Mouse (Mus musculus) adrenal gland (tissue): ENCODE measurements around the gene Unc80.

Experiments used
- intact Hi-C: fragments of 180-260 bp; cut with DNase I; formaldehyde crosslinking; loops from one replicate; pipeline ENCODE4 v1.15.1; 2025

Gene Unc80

DNA sequence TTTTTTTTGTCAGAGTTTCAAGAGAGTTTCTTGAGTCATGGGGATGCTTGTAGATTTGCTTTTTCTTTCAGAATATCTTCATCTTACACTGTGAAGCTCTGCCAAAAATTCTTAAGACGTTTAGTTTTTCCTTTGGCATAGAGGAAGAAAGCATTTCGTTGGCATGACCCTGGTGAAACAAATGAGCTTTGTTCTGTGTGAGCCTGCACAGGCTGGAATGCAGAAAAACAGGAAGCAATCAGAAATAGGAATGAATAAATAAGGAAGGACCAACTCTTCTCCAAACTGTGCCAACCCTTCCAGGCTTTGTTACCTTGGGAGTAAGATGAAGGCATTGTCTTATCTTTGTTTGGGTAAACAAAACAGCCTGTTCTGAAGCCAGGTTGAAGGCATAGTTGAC lies 149.0 kb downstream of the Unc80 start:
- intact Hi-C loops = no loop called here

GRCm38 (mm10) chr1:66638177-66638576 lies 170.0 kb downstream of the Unc80 start:
- intact Hi-C loops = no loop called here

DNA sequence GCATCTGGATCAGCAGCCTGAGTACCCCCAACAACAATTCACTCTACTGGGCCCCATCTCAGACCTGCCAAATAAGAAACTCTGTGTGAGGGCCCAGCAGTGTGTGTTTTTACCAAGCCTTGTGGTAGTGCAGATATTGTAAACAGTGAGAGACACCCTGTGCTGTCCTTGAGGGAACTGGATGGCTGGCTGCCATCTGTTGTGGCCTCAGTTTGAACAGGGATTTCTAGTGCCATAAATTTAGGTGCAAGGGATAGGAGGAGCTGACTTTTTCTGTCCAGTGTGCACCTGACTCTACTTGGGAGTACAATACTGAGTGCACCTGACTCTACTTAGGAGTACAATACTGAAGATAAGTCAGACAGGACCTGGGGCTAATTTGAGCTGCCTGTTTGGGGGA lies 178.7 kb downstream of the Unc80 start:
- intact Hi-C loops = no loop called here

DNA sequence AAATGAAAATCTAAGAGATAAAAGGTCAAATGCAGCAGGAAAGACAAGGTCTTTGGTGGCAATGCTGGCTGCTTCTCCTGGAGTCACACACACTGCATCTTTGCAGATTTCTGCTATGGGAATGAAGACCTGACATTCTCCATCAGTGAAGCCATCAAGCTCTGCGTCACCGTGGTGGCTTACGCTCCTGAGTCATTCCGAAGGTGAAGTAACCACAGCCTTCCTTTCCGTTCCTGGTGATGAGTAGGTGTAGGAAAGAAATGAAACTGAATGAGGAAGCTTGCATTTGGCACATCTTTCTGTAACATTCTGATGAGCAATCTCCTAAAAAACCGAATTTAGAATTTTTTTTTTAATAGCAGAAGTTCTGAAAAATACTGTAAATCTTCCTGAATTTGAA lies 181.4 kb downstream of the Unc80 start:
- intact Hi-C loops = no loop called here

DNA sequence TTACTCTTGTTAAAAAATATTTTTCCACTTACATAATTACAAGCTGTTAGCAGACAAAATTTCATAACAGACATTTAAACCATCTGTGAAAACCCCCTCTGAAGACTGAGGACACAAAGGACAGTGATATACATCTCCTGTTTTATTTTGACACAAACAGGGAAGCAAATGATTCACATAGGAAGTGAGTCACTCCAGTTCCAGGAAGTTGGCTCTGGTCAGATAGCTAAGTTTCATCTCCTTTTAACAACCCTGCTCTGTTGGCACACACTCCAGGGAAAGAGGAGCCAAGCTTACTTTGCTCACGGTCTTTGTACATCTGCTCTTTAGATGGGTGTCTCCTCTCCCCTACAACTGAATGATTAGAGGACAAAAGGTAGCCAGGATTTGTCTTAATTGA lies 181.8 kb downstream of the Unc80 start:
- intact Hi-C loops = no loop called here

- intact Hi-C loops = loop anchor here (5.0 kb wide), 1 partner anchor 548 kb away; no protein-coding TSS in a partner anchor
These were observed 187.1 kb downstream of the Unc80 start for GRCm38 (mm10) chr1:66655119-66655746.

DNA sequence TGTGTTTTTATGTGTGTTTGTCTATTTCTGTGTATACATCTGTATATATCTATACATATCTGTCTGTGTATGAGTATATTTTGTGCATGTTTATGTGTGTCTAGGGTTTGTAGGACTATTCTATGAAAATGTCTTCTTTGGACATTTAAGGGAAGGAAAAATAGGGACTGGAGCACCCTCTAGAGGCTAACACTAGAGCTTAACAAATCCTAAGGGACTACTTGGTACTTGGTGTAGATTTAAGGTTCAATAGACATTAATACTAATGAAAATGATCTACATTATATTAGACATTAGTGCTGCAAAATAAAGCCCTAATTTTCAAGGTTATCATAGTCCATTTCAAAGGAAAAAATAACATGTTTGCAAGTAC lies 187.6 kb downstream of the Unc80 start:
- intact Hi-C loops = loop anchor here (5.0 kb wide), 1 partner anchor 548 kb away; no protein-coding TSS in a partner anchor

DNA sequence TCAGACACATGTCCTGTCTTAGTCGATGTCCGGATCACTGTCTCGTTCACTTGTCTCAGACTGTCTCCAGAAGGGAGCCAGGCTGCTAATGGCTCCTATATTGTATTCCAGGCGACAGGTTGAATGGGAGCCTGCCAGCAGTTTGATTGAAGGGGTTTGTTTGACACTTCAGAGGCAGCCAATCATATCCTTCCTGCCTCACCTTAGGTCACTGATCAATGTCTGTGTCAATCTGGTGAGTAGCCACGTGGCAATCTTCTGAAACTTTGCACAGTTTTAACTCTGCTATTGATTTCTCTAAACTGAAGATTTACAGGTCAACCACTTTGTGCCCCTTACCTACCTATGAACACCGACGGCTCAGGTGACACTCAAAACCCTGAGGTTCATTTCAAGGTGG lies 203.3 kb downstream of the Unc80 start:
- intact Hi-C loops = no loop called here

- intact Hi-C loops = no loop called here
These were observed 204.6 kb downstream of the Unc80 start for GRCm38 (mm10) chr1:66672812-66673211.

- intact Hi-C loops = no loop called here
These were observed 209.8 kb downstream of the Unc80 start for GRCm38 (mm10) chr1:66677928-66678327.

DNA sequence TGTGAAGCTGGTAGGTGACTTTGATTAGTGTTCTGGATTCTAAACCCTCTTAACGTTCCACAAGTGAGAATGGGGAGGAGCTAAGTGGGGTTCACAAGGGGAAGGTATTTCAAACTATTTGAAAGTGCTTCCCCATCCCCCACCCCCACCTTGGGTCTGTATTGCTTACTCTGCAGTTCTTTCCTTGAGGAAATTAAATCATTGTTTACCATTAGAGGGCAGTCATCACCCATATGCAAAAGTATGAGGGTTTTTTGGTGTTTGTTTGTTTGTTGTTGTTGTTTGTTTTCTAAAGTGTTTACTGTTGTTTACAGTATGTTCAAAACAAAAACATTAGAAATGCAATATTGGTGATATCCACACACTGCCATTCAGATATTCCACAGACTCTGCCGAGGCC lies 210.5 kb downstream of the Unc80 start:
- intact Hi-C loops = no loop called here

DNA sequence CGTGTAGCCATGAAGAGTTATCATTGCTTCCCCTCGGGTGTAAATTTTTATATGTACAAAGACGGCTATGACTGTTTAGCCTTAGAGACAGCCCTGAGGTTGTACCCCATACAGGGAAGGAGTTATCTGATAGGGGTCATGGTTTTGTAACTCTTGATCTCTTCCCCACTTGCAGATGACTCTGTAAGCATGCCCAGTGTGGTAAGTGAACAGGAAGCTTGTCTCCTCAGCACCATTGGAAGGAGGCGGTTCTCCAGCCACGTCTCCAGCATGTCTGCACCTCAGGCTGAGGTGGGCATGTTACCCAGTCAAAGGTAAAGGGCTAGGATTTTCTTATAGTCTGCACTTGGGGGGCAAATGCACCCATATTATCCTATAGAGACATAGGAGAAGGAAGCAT lies 214.8 kb downstream of the Unc80 start:
- intact Hi-C loops = no loop called here

DNA sequence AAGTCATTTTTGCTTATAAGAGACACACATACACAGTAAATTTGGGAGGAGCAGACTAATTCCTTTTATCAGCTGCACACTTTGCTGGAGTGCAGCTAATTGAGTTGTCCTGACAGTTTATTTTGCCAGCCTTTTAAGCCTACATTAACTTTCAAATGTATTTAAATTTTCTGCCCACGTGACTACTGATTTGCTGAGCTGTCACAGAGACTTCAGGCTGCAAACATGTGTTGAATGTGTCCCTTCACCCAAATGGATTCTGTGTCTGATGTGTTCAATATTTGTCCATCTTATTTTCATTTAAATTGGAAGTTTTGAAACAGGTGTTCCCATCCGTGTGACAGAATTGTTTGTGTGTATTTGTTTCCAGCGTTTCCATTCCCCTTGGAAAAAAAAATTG lies 223.6 kb downstream of the Unc80 start:
- intact Hi-C loops = no loop called here

DNA sequence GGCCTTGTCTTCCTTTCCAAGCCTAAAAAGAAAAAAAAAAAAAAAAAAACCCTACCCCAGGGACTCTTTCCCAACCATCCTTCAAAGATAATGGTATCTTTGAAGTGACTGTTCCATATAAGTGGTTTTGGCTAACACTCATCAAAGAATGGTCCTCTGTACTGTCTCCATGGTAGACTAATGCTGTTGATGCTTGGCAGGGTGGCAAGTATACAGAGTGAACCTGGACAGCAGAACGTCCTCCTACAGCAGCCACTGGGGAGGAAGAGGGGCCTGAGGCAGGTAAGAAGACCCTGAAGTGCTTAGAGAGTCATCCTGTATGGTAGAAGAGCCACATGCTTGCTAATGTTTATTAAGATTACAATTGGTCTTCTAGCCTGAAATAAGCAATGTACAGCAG lies 224.1 kb downstream of the Unc80 start:
- intact Hi-C loops = no loop called here

DNA sequence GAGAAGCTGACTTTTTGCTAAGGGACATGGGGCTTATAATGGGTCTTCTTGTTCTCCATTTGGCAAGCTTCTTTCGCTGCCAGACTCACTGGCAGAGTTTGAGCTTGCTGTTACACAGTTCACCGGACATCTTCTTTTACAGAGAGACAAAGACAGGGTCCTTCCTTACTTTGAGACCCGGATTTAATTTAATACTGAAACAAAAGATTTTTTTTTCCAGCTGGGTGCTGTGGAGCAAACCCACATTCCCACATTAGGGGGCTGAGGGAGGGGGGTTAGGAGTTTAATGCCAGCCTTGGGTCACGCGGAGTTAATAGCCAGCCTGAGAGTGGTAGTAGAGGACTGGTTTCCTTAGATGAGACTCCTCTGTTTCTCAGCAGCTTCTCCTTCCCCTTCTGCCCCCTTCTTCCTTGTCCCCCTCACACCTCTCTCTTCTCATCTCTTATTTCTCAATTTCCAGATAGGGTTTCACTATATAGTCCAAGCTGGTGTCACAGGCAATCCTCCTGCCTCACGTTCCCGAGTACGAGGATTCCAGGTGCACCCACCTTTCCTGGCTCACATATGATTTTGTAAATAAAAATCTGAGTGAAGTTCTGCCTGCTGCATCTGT lies 224.7 kb downstream of the Unc80 start:
- intact Hi-C loops = no loop called here

DNA sequence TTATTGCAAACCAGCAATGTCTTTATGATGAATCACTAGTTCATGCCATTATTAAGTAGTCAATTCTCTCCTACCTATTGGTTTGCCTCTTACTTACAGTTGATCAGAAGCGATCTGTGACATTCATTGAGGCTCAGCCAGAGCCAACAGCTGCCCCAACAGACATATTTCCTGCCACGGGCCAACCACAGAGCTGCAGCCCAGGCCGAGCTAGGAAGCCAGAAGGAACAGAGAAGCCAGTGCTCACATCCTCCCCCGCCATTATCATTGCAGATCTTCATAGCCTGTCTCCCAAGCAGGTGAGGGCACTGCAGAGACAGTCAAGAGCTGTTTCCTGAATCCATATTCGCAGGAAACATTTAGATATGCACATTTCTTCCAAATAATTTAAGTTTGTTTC lies 226.1 kb downstream of the Unc80 start:
- intact Hi-C loops = no loop called here

DNA sequence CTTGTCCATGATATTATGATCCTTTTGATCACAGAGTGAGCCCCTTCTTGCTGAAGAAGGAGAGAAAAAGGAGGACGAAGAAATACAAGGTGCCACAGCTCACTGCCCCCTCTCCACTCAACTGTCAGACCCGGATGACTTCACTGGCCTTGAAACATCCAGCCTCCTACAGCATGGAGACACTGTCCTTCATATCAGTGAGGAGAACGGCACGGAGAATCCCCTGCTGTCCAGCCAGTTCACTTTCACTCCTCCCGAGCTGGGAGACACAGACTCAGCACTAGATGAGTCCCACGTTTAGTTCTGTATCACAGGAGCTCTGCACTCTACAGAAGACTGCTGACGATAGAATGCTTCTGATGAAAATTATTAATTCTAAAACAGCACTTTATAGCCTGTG lies 227.1 kb downstream of the Unc80 start:
- intact Hi-C loops = no loop called here

- intact Hi-C loops = loop anchor here (2.0 kb wide), 1 partner anchor 117 kb away; the partner anchor contains the start of gene Kansl1l
These were observed 231.5 kb downstream of the Unc80 start for GRCm38 (mm10) chr1:66699630-66700029.

- intact Hi-C loops = loop anchor here (2.0 kb wide), 1 partner anchor 117 kb away; the partner anchor contains the start of gene Kansl1l
These were observed 232.1 kb downstream of the Unc80 start for GRCm38 (mm10) chr1:66700149-66700692.

GRCm38 (mm10) chr1:66700693-66701575 lies 232.8 kb downstream of the Unc80 start, which contains the start of gene Rpe:
TSS of gene Rpe (plus strand) at chr1:66700831.
- intact Hi-C loops = loop anchor here (2.0 kb wide), 1 partner anchor 116 kb away; the partner anchor contains the start of gene Kansl1l

- intact Hi-C loops = loop anchor here (2.0 kb wide), 1 partner anchor 115 kb away; the partner anchor contains the start of gene Kansl1l
These were observed 233.4 kb downstream of the Unc80 start for GRCm38 (mm10) chr1:66701576-66701940.
